Mouse (Mus musculus): ENCODE data around the gene Olfr784. TPM values are rescaled to one million over a fixed set of nuclear protein-coding genes. Genes with fewer than 3 reads are reported as not detected.
"Not testable (repeated sequence)": the region's sequence is repeated elsewhere in the genome, so short reads cannot be mapped to it uniquely, and the experiment has no call there.

Olfr784 gene
- 0.09 and 0.10 TPM in 2 replicates for polyA plus RNA-seq (2014; fragmentation: Nextera tagmentation; extraction: Ambion mirVana)

- no peaks in the 10 kb centered on the region for H3K27me3 ChIP-seq (ENCODE audit: control insufficient read depth, insufficient read depth, low read length)
- no peak within 1 kb of the TSS for H3K27ac ChIP-seq
- H3K4me1 ChIP-seq (replicated peaks; ENCODE audit: control insufficient read depth, insufficient read depth, low read length) = no peaks in the 10 kb centered on the region
- no peak within 1 kb of the TSS for H3K9ac ChIP-seq
- H3K4me3 ChIP-seq (replicated peaks; ENCODE audit: low read length) = no peak within 1 kb of the TSS
- H3K4me2 ChIP-seq (replicated peaks) = no peak within 1 kb of the TSS
- H3K9me3 ChIP-seq (ENCODE audit: control insufficient read depth, low read length) = no peaks in the 10 kb centered on the region
- ATAC-seq (ENCODE audit: low FRiP score) (no peak), DNase-seq (ENCODE audit: low spot score) (no peak)
- H3K36me3 ChIP-seq (replicated peaks; ENCODE audit: control insufficient read depth, insufficient read depth) = no peaks in the 10 kb centered on the region
These were observed at the start of gene Olfr784 for GRCm38 (mm10) chr10:129383783-129384182. TSS of gene Olfr784 (plus strand) at chr10:129384083.

GRCm38 (mm10) chr10:129348550-129348949 lies 35.3 kb upstream of the Olfr784 start, which contains the start of gene Olfr782:
TSS of gene Olfr782 (plus strand) at chr10:129348850.
- DNase-seq (ENCODE audit: low spot score) (no peak), ATAC-seq (ENCODE audit: low FRiP score) (no peak)
- Histone ChIP-seq H3K27ac (no peak within 1 kb of the TSS), H3K9ac (no peak within 1 kb of the TSS), H3K4me1 (replicated peaks; ENCODE audit: control insufficient read depth, insufficient read depth, low read length) (no peaks in the 10 kb centered on the region), H3K4me3 (replicated peaks; ENCODE audit: low read length) (no peak within 1 kb of the TSS), H3K9me3 (ENCODE audit: control insufficient read depth, low read length) (no peaks in the 10 kb centered on the region), H3K4me2 (replicated peaks) (no peak within 1 kb of the TSS), H3K36me3 (replicated peaks; ENCODE audit: control insufficient read depth, insufficient read depth) (no peaks in the 10 kb centered on the region), H3K27me3 (ENCODE audit: control insufficient read depth, insufficient read depth, low read length) (no peaks in the 10 kb centered on the region)
- 80% methylated on average over 3 of the region's 3 CpGs for WGBS

- H3K27ac ChIP-seq; H3K4me3 ChIP-seq (replicated peaks; ENCODE audit: low read length); H3K36me3 ChIP-seq (replicated peaks; ENCODE audit: control insufficient read depth, insufficient read depth); H3K9me3 ChIP-seq (ENCODE audit: control insufficient read depth, low read length); DNase-seq (ENCODE audit: low spot score); ATAC-seq (ENCODE audit: low FRiP score); H3K27me3 ChIP-seq (ENCODE audit: control insufficient read depth, insufficient read depth, low read length); H3K4me1 ChIP-seq (replicated peaks; ENCODE audit: control insufficient read depth, insufficient read depth, low read length); H3K9ac ChIP-seq; H3K4me2 ChIP-seq (replicated peaks): not testable (repeated sequence)
- WGBS = 83% methylated on average over 2 of the region's 2 CpGs
These were observed 31.4 kb upstream of the Olfr784 start for GRCm38 (mm10) chr10:129352475-129352874.

GRCm38 (mm10) chr10:129356496-129356895 lies 27.4 kb upstream of the Olfr784 start:
- not testable (repeated sequence) for DNase-seq (ENCODE audit: low spot score); H3K36me3 ChIP-seq (replicated peaks; ENCODE audit: control insufficient read depth, insufficient read depth); H3K9ac ChIP-seq; H3K27ac ChIP-seq; H3K4me3 ChIP-seq (replicated peaks; ENCODE audit: low read length); ATAC-seq (ENCODE audit: low FRiP score); H3K27me3 ChIP-seq (ENCODE audit: control insufficient read depth, insufficient read depth, low read length); H3K9me3 ChIP-seq (ENCODE audit: control insufficient read depth, low read length); H3K4me1 ChIP-seq (replicated peaks; ENCODE audit: control insufficient read depth, insufficient read depth, low read length); H3K4me2 ChIP-seq (replicated peaks)
- 88% methylated on average over 4 of the region's 4 CpGs for WGBS

GRCm38 (mm10) chr10:129357307-129357706 lies 26.6 kb upstream of the Olfr784 start:
- no peak for ATAC-seq (ENCODE audit: low FRiP score)
- Histone ChIP-seq H3K36me3 (replicated peaks; ENCODE audit: control insufficient read depth, insufficient read depth) (no peaks in the 10 kb centered on the region), H3K4me2 (replicated peaks) (no peak overlapping the region), H3K9ac (no peak overlapping the region), H3K4me1 (replicated peaks; ENCODE audit: control insufficient read depth, insufficient read depth, low read length) (no peaks in the 10 kb centered on the region), H3K9me3 (ENCODE audit: control insufficient read depth, low read length) (no peaks in the 10 kb centered on the region), H3K27ac (no peak overlapping the region), H3K27me3 (ENCODE audit: control insufficient read depth, insufficient read depth, low read length) (no peaks in the 10 kb centered on the region), H3K4me3 (replicated peaks; ENCODE audit: low read length) (no peak overlapping the region)
- 83% methylated on average over 5 of the region's 5 CpGs for WGBS
- no peak for DNase-seq (ENCODE audit: low spot score)

- not testable (repeated sequence) for ATAC-seq (ENCODE audit: low FRiP score)
These were observed 9.8 kb upstream of the Olfr784 start for GRCm38 (mm10) chr10:129374051-129374450.

GRCm38 (mm10) chr10:129400892-129401291 lies 17.0 kb downstream of the Olfr784 start:
- Histone ChIP-seq H3K4me1 (replicated peaks; ENCODE audit: control insufficient read depth, insufficient read depth, low read length) (no peaks in the 10 kb centered on the region), H3K27me3 (ENCODE audit: control insufficient read depth, insufficient read depth, low read length) (no peaks in the 10 kb centered on the region), H3K9ac (no peak overlapping the region), H3K27ac (no peak overlapping the region), H3K9me3 (ENCODE audit: control insufficient read depth, low read length) (no peaks in the 10 kb centered on the region), H3K4me3 (replicated peaks; ENCODE audit: low read length) (no peak overlapping the region), H3K36me3 (replicated peaks; ENCODE audit: control insufficient read depth, insufficient read depth) (no peaks in the 10 kb centered on the region), H3K4me2 (replicated peaks) (no peak overlapping the region)
- WGBS = 41% methylated on average over 5 of the region's 5 CpGs
- ATAC-seq (ENCODE audit: low FRiP score) (no peak), DNase-seq (ENCODE audit: low spot score) (no peak)

More at GRCm38 (mm10) chr10:129374051-129374450, 9.8 kb upstream of the Olfr784 start:
- H3K27ac ChIP-seq; H3K27me3 ChIP-seq (ENCODE audit: control insufficient read depth, insufficient read depth, low read length); H3K4me2 ChIP-seq (replicated peaks); H3K9me3 ChIP-seq (ENCODE audit: control insufficient read depth, low read length); H3K4me1 ChIP-seq (replicated peaks; ENCODE audit: control insufficient read depth, insufficient read depth, low read length); DNase-seq (ENCODE audit: low spot score); H3K36me3 ChIP-seq (replicated peaks; ENCODE audit: control insufficient read depth, insufficient read depth); H3K9ac ChIP-seq; H3K4me3 ChIP-seq (replicated peaks; ENCODE audit: low read length): not testable (repeated sequence)
- 90% methylated on average over 5 of the region's 5 CpGs for WGBS

GRCm38 (mm10) chr10:129405126-129405525 lies 21.2 kb downstream of the Olfr784 start, which contains the start of gene Olfr785:
TSS of gene Olfr785 (plus strand) at chr10:129405426.
- Histone ChIP-seq H3K36me3 (replicated peaks; ENCODE audit: control insufficient read depth, insufficient read depth) (no peaks in the 10 kb centered on the region), H3K9ac (no peak within 1 kb of the TSS), H3K27me3 (ENCODE audit: control insufficient read depth, insufficient read depth, low read length) (no peaks in the 10 kb centered on the region), H3K27ac (no peak within 1 kb of the TSS), H3K4me3 (replicated peaks; ENCODE audit: low read length) (no peak within 1 kb of the TSS), H3K4me1 (replicated peaks; ENCODE audit: control insufficient read depth, insufficient read depth, low read length) (no peaks in the 10 kb centered on the region), H3K9me3 (ENCODE audit: control insufficient read depth, low read length) (no peaks in the 10 kb centered on the region), H3K4me2 (replicated peaks) (no peak within 1 kb of the TSS)
- 79% methylated on average over 2 of the region's 2 CpGs for WGBS
- no peak for DNase-seq (ENCODE audit: low spot score)
- no peak for ATAC-seq (ENCODE audit: low FRiP score)

GRCm38 (mm10) chr10:129427006-129427405 lies 43.1 kb downstream of the Olfr784 start, which contains the start of gene Olfr786:
TSS of gene Olfr786 (plus strand) at chr10:129427306.
- H3K27me3 ChIP-seq (ENCODE audit: control insufficient read depth, insufficient read depth, low read length) = no peaks in the 10 kb centered on the region
- ATAC-seq (ENCODE audit: low FRiP score) (no peak), DNase-seq (ENCODE audit: low spot score) (no peak)
- H3K9me3 ChIP-seq (ENCODE audit: control insufficient read depth, low read length) = no peaks in the 10 kb centered on the region
- no peaks in the 10 kb centered on the region for H3K4me1 ChIP-seq (replicated peaks; ENCODE audit: control insufficient read depth, insufficient read depth, low read length)
- no peak within 1 kb of the TSS for H3K4me3 ChIP-seq (replicated peaks; ENCODE audit: low read length)
- no peak within 1 kb of the TSS for H3K27ac ChIP-seq
- H3K36me3 ChIP-seq (replicated peaks; ENCODE audit: control insufficient read depth, insufficient read depth) = no peaks in the 10 kb centered on the region
- no peak within 1 kb of the TSS for H3K4me2 ChIP-seq (replicated peaks)
- no peak within 1 kb of the TSS for H3K9ac ChIP-seq

Measured in hindbrain, embryonic 14.5 days (tissue).